Mouse (Mus musculus): ENCODE measurements at regions not wholly inside any gene's neighbourhood (a gene's known extent, or its start where the extent isn't known, plus 50 kb on each side); places are given as distances from the start of the nearest gene placed in this dataset.

- H3K4me2 ChIP-seq = no peak overlapping the region
- ATAC-seq (ENCODE audit: insufficient number of reproducible peaks, low FRiP score) = no peak
- WGBS = 33% methylated on average over 4 of the region's 4 CpGs
- H3K4me3 ChIP-seq = no peak overlapping the region
- peaks cover 6% of the 10 kb centered on the region; the same call in 1 of the 2 replicates for H3K9me3 ChIP-seq (replicated peaks)
- no peaks in the 10 kb centered on the region for H3K27me3 ChIP-seq (replicated peaks)
- H3K27ac ChIP-seq (ENCODE audit: poor library complexity, severe bottlenecking) = no peak overlapping the region
- no peak overlapping the region for H3K9ac ChIP-seq
- no peaks in the 10 kb centered on the region for H3K36me3 ChIP-seq
- H3K4me1 ChIP-seq (replicated peaks) = no peaks in the 10 kb centered on the region
Measured at GRCm38 (mm10) chr17:88307082-88307481, 133.4 kb upstream of the Foxn2 start.

GRCm38 (mm10) chr17:88307826-88308225 lies 132.7 kb upstream of the Foxn2 start:
- H3K36me3 ChIP-seq = no peaks in the 10 kb centered on the region
- H3K27me3 ChIP-seq (replicated peaks) = no peaks in the 10 kb centered on the region
- no peak for ATAC-seq (ENCODE audit: insufficient number of reproducible peaks, low FRiP score)
- H3K27ac ChIP-seq (ENCODE audit: poor library complexity, severe bottlenecking) = no peak overlapping the region
- 78% methylated on average over 9 of the region's 9 CpGs for WGBS
- no peak overlapping the region for H3K9ac ChIP-seq
- no peak overlapping the region for H3K4me2 ChIP-seq
- no peak overlapping the region for H3K4me3 ChIP-seq
- H3K9me3 ChIP-seq (replicated peaks) = peaks cover 8% of the 10 kb centered on the region
- no peaks in the 10 kb centered on the region for H3K4me1 ChIP-seq (replicated peaks)

GRCm38 (mm10) chr17:88312876-88313275 lies 127.6 kb upstream of the Foxn2 start:
- 77% methylated on average over 2 of the region's 2 CpGs for WGBS
- H3K27me3 ChIP-seq (replicated peaks) = no peaks in the 10 kb centered on the region
- H3K36me3 ChIP-seq = no peaks in the 10 kb centered on the region
- no peak overlapping the region for H3K4me2 ChIP-seq
- no peak for ATAC-seq (ENCODE audit: insufficient number of reproducible peaks, low FRiP score)
- H3K4me3 ChIP-seq = no peak overlapping the region
- no peaks in the 10 kb centered on the region for H3K4me1 ChIP-seq (replicated peaks)
- peaks cover 3% of the 10 kb centered on the region for H3K9me3 ChIP-seq (replicated peaks)
- no peak overlapping the region for H3K27ac ChIP-seq (ENCODE audit: poor library complexity, severe bottlenecking)
- no peak overlapping the region for H3K9ac ChIP-seq

GRCm38 (mm10) chr17:88316213-88316967 lies 124.1 kb upstream of the Foxn2 start:
- Histone ChIP-seq H3K4me2 (no peak overlapping the region), H3K4me1 (replicated peaks) (no peaks in the 10 kb centered on the region), H3K9ac (no peak overlapping the region), H3K36me3 (no peaks in the 10 kb centered on the region), H3K4me3 (no peak overlapping the region), H3K27ac (ENCODE audit: poor library complexity, severe bottlenecking) (no peak overlapping the region), H3K9me3 (replicated peaks) (peaks cover 3% of the 10 kb centered on the region), H3K27me3 (replicated peaks) (no peaks in the 10 kb centered on the region)
- ATAC-seq (ENCODE audit: insufficient number of reproducible peaks, low FRiP score) = no peak
- 73% methylated on average over 15 of the region's 15 CpGs for WGBS

- no peaks in the 10 kb centered on the region for H3K27me3 ChIP-seq (replicated peaks)
- no peak overlapping the region for H3K27ac ChIP-seq (ENCODE audit: poor library complexity, severe bottlenecking)
- peaks cover 3% of the 10 kb centered on the region for H3K9me3 ChIP-seq (replicated peaks)
- H3K4me2 ChIP-seq = no peak overlapping the region
- no peaks in the 10 kb centered on the region for H3K36me3 ChIP-seq
- 70% methylated on average over 5 of the region's 5 CpGs for WGBS
- no peak overlapping the region for H3K4me3 ChIP-seq
- no peak overlapping the region for H3K9ac ChIP-seq
- no peak for ATAC-seq (ENCODE audit: insufficient number of reproducible peaks, low FRiP score)
- H3K4me1 ChIP-seq (replicated peaks) = no peaks in the 10 kb centered on the region
Measured at GRCm38 (mm10) chr17:88317311-88317710, 123.2 kb upstream of the Foxn2 start.

GRCm38 (mm10) chr17:88317806-88318205 lies 122.7 kb upstream of the Foxn2 start:
- Histone ChIP-seq H3K27ac (ENCODE audit: poor library complexity, severe bottlenecking) (no peak overlapping the region), H3K4me1 (replicated peaks) (no peaks in the 10 kb centered on the region), H3K27me3 (replicated peaks) (no peaks in the 10 kb centered on the region), H3K9ac (no peak overlapping the region), H3K36me3 (no peaks in the 10 kb centered on the region), H3K4me2 (no peak overlapping the region), H3K9me3 (replicated peaks) (peaks cover 2% of the 10 kb centered on the region), H3K4me3 (no peak overlapping the region)
- WGBS = 80% methylated on average over 7 of the region's 7 CpGs
- ATAC-seq (ENCODE audit: insufficient number of reproducible peaks, low FRiP score) = no peak

GRCm38 (mm10) chr17:88318207-88318791 lies 122.2 kb upstream of the Foxn2 start:
- Histone ChIP-seq H3K4me3 (no peak overlapping the region), H3K27me3 (replicated peaks) (no peaks in the 10 kb centered on the region), H3K9ac (no peak overlapping the region), H3K4me1 (replicated peaks) (no peaks in the 10 kb centered on the region), H3K27ac (ENCODE audit: poor library complexity, severe bottlenecking) (no peak overlapping the region), H3K9me3 (replicated peaks) (no peaks in the 10 kb centered on the region), H3K4me2 (no peak overlapping the region), H3K36me3 (no peaks in the 10 kb centered on the region)
- ATAC-seq (ENCODE audit: insufficient number of reproducible peaks, low FRiP score) = peak; percentile 36
- 57% methylated on average over 16 of the region's 16 CpGs for WGBS

GRCm38 (mm10) chr17:88318936-88319335 lies 121.6 kb upstream of the Foxn2 start:
- WGBS = 56% methylated on average over 5 of the region's 5 CpGs
- Histone ChIP-seq H3K4me2 (no peak overlapping the region), H3K27ac (ENCODE audit: poor library complexity, severe bottlenecking) (no peak overlapping the region), H3K27me3 (replicated peaks) (no peaks in the 10 kb centered on the region), H3K9ac (no peak overlapping the region), H3K36me3 (no peaks in the 10 kb centered on the region), H3K4me1 (replicated peaks) (no peaks in the 10 kb centered on the region), H3K4me3 (no peak overlapping the region), H3K9me3 (replicated peaks) (no peaks in the 10 kb centered on the region)
- no peak for ATAC-seq (ENCODE audit: insufficient number of reproducible peaks, low FRiP score)

GRCm38 (mm10) chr17:88320686-88321085 lies 119.8 kb upstream of the Foxn2 start:
- H3K9me3 ChIP-seq (replicated peaks) = no peaks in the 10 kb centered on the region
- 68% methylated on average over 1 of the region's 1 CpGs for WGBS
- no peak overlapping the region for H3K27ac ChIP-seq (ENCODE audit: poor library complexity, severe bottlenecking)
- H3K4me2 ChIP-seq = no peak overlapping the region
- H3K4me3 ChIP-seq = no peak overlapping the region
- no peaks in the 10 kb centered on the region for H3K36me3 ChIP-seq
- H3K4me1 ChIP-seq (replicated peaks) = 0 out of 2 replicates have a peak, but pooled peaks cover 3% of the 10 kb centered on the region
- ATAC-seq (ENCODE audit: insufficient number of reproducible peaks, low FRiP score) = no peak
- H3K9ac ChIP-seq = no peak overlapping the region
- H3K27me3 ChIP-seq (replicated peaks) = no peaks in the 10 kb centered on the region

GRCm38 (mm10) chr17:88325326-88325909 lies 115.1 kb upstream of the Foxn2 start:
- Histone ChIP-seq H3K9me3 (replicated peaks) (peaks cover 6% of the 10 kb centered on the region), H3K27ac (ENCODE audit: poor library complexity, severe bottlenecking) (no peak overlapping the region), H3K36me3 (no peaks in the 10 kb centered on the region), H3K27me3 (replicated peaks) (no peaks in the 10 kb centered on the region), H3K4me2 (no peak overlapping the region), H3K4me1 (replicated peaks) (peaks cover 29% of the 10 kb centered on the region), H3K9ac (no peak overlapping the region), H3K4me3 (no peak overlapping the region)
- WGBS = 69% methylated on average over 14 of the region's 14 CpGs
- ATAC-seq (ENCODE audit: insufficient number of reproducible peaks, low FRiP score) = no peak

GRCm38 (mm10) chr17:88325910-88326739 lies 114.4 kb upstream of the Foxn2 start:
- H3K27ac ChIP-seq (ENCODE audit: poor library complexity, severe bottlenecking) = no peak overlapping the region
- H3K4me3 ChIP-seq = no peak overlapping the region
- H3K9ac ChIP-seq = no peak overlapping the region
- ATAC-seq (ENCODE audit: insufficient number of reproducible peaks, low FRiP score) = no peak
- H3K9me3 ChIP-seq (replicated peaks) = peaks cover 10% of the 10 kb centered on the region
- H3K4me1 ChIP-seq (replicated peaks) = peaks cover 29% of the 10 kb centered on the region
- WGBS = 35% methylated on average over 12 of the region's 12 CpGs
- no peaks in the 10 kb centered on the region for H3K36me3 ChIP-seq
- H3K27me3 ChIP-seq (replicated peaks) = no peaks in the 10 kb centered on the region
- no peak overlapping the region for H3K4me2 ChIP-seq
